8 mouse cellular contexts compared by ENCODE assay signal in the genomic region with DNA sequence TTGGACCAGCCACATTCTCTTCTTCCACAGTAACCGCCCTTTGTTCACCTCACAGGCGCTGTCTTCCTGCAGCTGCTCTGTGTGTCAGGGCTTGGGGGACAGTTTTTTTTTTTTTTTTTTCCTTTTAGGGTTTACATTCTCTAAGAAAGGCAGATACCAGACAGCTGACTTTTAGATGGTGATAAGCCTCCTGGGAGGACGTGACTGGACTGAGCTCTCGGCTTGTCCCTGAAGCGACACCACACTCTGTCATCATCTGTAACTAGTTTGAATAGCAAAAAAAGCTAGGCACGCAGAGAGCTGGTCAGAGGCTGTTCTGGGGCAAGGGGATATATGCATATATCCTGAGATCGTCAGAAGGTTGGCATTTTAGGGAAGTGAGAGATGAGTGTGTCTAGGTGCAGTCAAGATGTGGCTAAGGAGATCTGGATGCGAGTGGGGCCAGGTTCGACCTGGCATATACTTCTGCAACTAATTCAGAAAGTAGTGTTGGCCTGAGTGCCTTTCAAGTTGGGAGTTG. TPM values are rescaled to one million over a fixed set of nuclear protein-coding genes. Genes with fewer than 3 reads are reported as not detected.
A peak's percentile ranks its signal among the peaks of the same experiment; 100 is the strongest.
DNase-seq lines count a peak whose midpoint lies in the region; ATAC-seq lines count a peak whose summit lies in the region.

No protein-coding gene starts in this region.

- peak overlapping the region; percentile 43 for H3K4me2 ChIP-seq in liver, embryonic 11.5 days
- peak overlapping the region; percentile 20; the same call in 1 of the 2 replicates for H3K4me2 ChIP-seq in hindbrain, embryonic 13.5 days
- 0 out of 2 replicates have a peak overlapping the region, but pooled peaks have one; percentile 14 for H3K4me2 ChIP-seq in neural tube, embryonic 14.5 days (ENCODE audit: low read depth, low read length)

- DNase-seq in liver, embryonic 11.5 days (ENCODE audit: low spot score) = no peak
- no peak for DNase-seq in liver
- DNase-seq in c-Kit-positive CD71-positive TER-119-positive erythroid progenitor cells, embryonic 14.5 days (ENCODE audit: low spot score) = peak; percentile 45
- no peak for DNase-seq in layer of hippocampus, postnatal 25 days (ENCODE audit: extremely low spot score in 1 of 2, low spot score in 1 of 2)
- no peak for DNase-seq in cerebellum, adult 9-10 months
- no peak for DNase-seq in cerebellum, postnatal 36 days

- no peaks in the 10 kb centered on the region for H3K36me3 ChIP-seq in liver, embryonic 11.5 days (ENCODE audit: control insufficient read depth, insufficient read depth, low read length)
- 0 out of 2 replicates have a peak, but pooled peaks cover 3% of the 10 kb centered on the region for H3K36me3 ChIP-seq in hindbrain, embryonic 13.5 days
- H3K36me3 ChIP-seq in neural tube, embryonic 14.5 days (ENCODE audit: control insufficient read depth, insufficient read depth, low read length) = no peaks in the 10 kb centered on the region

- H3K27me3 ChIP-seq in liver, embryonic 11.5 days (replicated peaks; ENCODE audit: control insufficient read depth, insufficient read depth, low read length) = no peaks in the 10 kb centered on the region
- no peaks in the 10 kb centered on the region for H3K27me3 ChIP-seq in hindbrain, embryonic 13.5 days
- H3K27me3 ChIP-seq in neural tube, embryonic 14.5 days (ENCODE audit: control insufficient read depth, insufficient read depth, low read length) = no peaks in the 10 kb centered on the region

- peak overlapping the region; percentile 52; the same call in 1 of the 2 replicates for H3K27ac ChIP-seq in liver, embryonic 11.5 days (ENCODE audit: low read depth, low read length)
- H3K27ac ChIP-seq in hindbrain, embryonic 13.5 days = peak overlapping the region; percentile 80
- H3K27ac ChIP-seq in neural tube, embryonic 14.5 days (ENCODE audit: low read depth, low read length) = peak overlapping the region; percentile 67

- H3K4me3 ChIP-seq in liver, embryonic 11.5 days (ENCODE audit: low read depth, low read length) = no peak overlapping the region
- no peak overlapping the region for H3K4me3 ChIP-seq in hindbrain, embryonic 13.5 days
- H3K4me3 ChIP-seq in neural tube, embryonic 14.5 days (ENCODE audit: low read depth, low read length) = no peak overlapping the region

- peak overlapping the region; percentile 9; the same call in 1 of the 2 replicates for H3K9ac ChIP-seq in liver, embryonic 11.5 days (ENCODE audit: low read depth, low read length)
- H3K9ac ChIP-seq in hindbrain, embryonic 13.5 days = peak overlapping the region; percentile 36; the same call in 1 of the 2 replicates
- H3K9ac ChIP-seq in neural tube, embryonic 14.5 days (replicated peaks; ENCODE audit: low read depth, low read length) = no peak overlapping the region

- H3K9me3 ChIP-seq in liver, embryonic 11.5 days (ENCODE audit: control insufficient read depth, low read length) = no peaks in the 10 kb centered on the region
- no peaks in the 10 kb centered on the region for H3K9me3 ChIP-seq in hindbrain, embryonic 13.5 days
- no peaks in the 10 kb centered on the region for H3K9me3 ChIP-seq in neural tube, embryonic 14.5 days (ENCODE audit: control insufficient read depth, low read length)

- peaks cover 52% of the 10 kb centered on the region for H3K4me1 ChIP-seq in liver, embryonic 11.5 days (replicated peaks; ENCODE audit: control insufficient read depth, insufficient read depth, low read length)
- peaks cover 42% of the 10 kb centered on the region for H3K4me1 ChIP-seq in hindbrain, embryonic 13.5 days (replicated peaks)
- H3K4me1 ChIP-seq in neural tube, embryonic 14.5 days (ENCODE audit: control insufficient read depth, insufficient read depth, low read length) = peaks cover 30% of the 10 kb centered on the region

- 37% methylated on average over 9 of the region's 9 CpGs for WGBS in liver, embryonic 11.5 days
- 32% methylated on average over 9 of the region's 9 CpGs for WGBS in hindbrain, embryonic 13.5 days
- 32% methylated on average over 9 of the region's 9 CpGs for WGBS in neural tube, embryonic 14.5 days

- peak; percentile 56 for ATAC-seq in liver, embryonic 11.5 days (replicated peaks; ENCODE audit: low FRiP score)
- no peak for ATAC-seq in hindbrain, embryonic 13.5 days (ENCODE audit: low FRiP score)
- ATAC-seq in neural tube, embryonic 14.5 days (ENCODE audit: low read depth) = peak; percentile 15; the same call in 1 of the 2 replicates

RNA-seq across cellular contexts. Expression of gene Ccdc6, which starts 23.0 kb away (rescaled TPM):
- 18.8 and 19.1 TPM in 2 replicates for polyA plus RNA-seq in liver, embryonic 11.5 days (2014; fragmentation: Nextera tagmentation; extraction: Ambion mirVana)
- polyA plus RNA-seq in hindbrain, embryonic 13.5 days (2015; fragmentation: Nextera tagmentation; extraction: Ambion mirVana) = 23.5 and 24.1 TPM in 2 replicates
- polyA plus RNA-seq in neural tube, embryonic 14.5 days (2014; fragmentation: Nextera tagmentation; extraction: Ambion mirVana) = 31.4 and 43.6 TPM in 2 replicates
- total RNA-seq in layer of hippocampus, postnatal 25 days (2021) = 10 to 100 TPM; 56.9 to 62.9 TPM
